Mouse (Mus musculus): ENCODE data around the gene Cd81.

GRCm38 (mm10) chr7:143086366-143086765 is 33.8 kb downstream of the Cd81 start:
- peak; percentile 71 for TF ChIP-seq CTCF (IDR thresholded peaks at IDR 0.05; ENCODE audit: extremely low read depth, insufficient read depth, low read length)
- TF ChIP-seq POLR2A (IDR thresholded peaks at IDR 0.05; ENCODE audit: extremely low read depth, insufficient read depth, low read length): no peak

All from cortical plate, adult 2 months (tissue).